Mouse (Mus musculus) heart, embryonic 11.5 days (tissue): ENCODE data around the gene Nexn. TPM values are rescaled to one million over a fixed set of nuclear protein-coding genes. Genes with fewer than 3 reads are reported as not detected.

ENCODE experiments used
- ATAC-seq: fragments of 200-750 bp; cut with Nextera tagmentation; replicated peaks from 2 replicates; pipeline ENCODE4 v1.8.0; 2017; ENCODE audit warnings: moderate library complexity; ENCODE audit not compliant: insufficient number of reproducible peaks, low FRiP score, low TSS enrichment
- H3K27ac ChIP-seq: fragments of 300-500 bp; sonication (generic); 2 replicates; pipeline ENCODE4 v1.5.1; 2014; ENCODE audit warnings: mild to moderate bottlenecking, low read depth, low read length
- H3K27me3 ChIP-seq: fragments of 300-500 bp; sonication (generic); 2 replicates; pipeline ENCODE4 v1.6.1; 2014; ENCODE audit warnings: mild to moderate bottlenecking, low read length, mixed read lengths; ENCODE audit not compliant: control insufficient read depth, insufficient read depth
- H3K36me3 ChIP-seq: fragments of 300-500 bp; sonication (generic); 2 replicates; pipeline ENCODE4 v1.6.1; 2014; ENCODE audit warnings: mild to moderate bottlenecking, low read length, moderate library complexity, mixed read lengths; ENCODE audit not compliant: control insufficient read depth, insufficient read depth
- H3K4me1 ChIP-seq: fragments of 300-500 bp; sonication (generic); 2 replicates; pipeline ENCODE4 v1.6.1; 2014; ENCODE audit warnings: low read length; ENCODE audit not compliant: control insufficient read depth, insufficient read depth
- H3K4me2 ChIP-seq: fragments of 300-500 bp; sonication (generic); 2 replicates; pipeline ENCODE4 v1.6.1; 2014; ENCODE audit warnings: mild to moderate bottlenecking, moderate library complexity
- H3K4me3 ChIP-seq: fragments of 300-500 bp; sonication (generic); 2 replicates; pipeline ENCODE4 v1.5.1; 2014; ENCODE audit warnings: low read depth, low read length
- H3K9ac ChIP-seq: fragments of 300-500 bp; sonication (generic); 2 replicates; pipeline ENCODE4 v1.6.1; 2014; ENCODE audit warnings: mild to moderate bottlenecking, low read depth, low read length, moderate library complexity
- H3K9me3 ChIP-seq: fragments of 300-500 bp; sonication (generic); replicated peaks from 2 replicates; pipeline ENCODE4 v1.6.1; 2016; ENCODE audit warnings: low read length; ENCODE audit not compliant: control insufficient read depth
- WGBS: fragments of 180-500 bp; shearing (Covaris S2); extraction: QIAGEN DNeasy Blood & Tissue Kit; methylation state at CpG from one replicate; pipeline ENCODE4 v1.1.7; 2014; ENCODE audit not compliant: insufficient replicate concordance; 5-methylcytosine and 5-hydroxymethylcytosine counted together
- polyA plus RNA-seq: library from polyadenylated mRNA; unstranded; fragments of >200 nt; fragmentation: Nextera tagmentation; extraction: Ambion mirVana; gene quantifications from 2 replicates; pipeline ENCODE4 v1.2.1, GENCODE M21; 2014

Nexn gene
- polyA plus RNA-seq, 1 experiment from 2014 or later = 210 TPM

DNA sequence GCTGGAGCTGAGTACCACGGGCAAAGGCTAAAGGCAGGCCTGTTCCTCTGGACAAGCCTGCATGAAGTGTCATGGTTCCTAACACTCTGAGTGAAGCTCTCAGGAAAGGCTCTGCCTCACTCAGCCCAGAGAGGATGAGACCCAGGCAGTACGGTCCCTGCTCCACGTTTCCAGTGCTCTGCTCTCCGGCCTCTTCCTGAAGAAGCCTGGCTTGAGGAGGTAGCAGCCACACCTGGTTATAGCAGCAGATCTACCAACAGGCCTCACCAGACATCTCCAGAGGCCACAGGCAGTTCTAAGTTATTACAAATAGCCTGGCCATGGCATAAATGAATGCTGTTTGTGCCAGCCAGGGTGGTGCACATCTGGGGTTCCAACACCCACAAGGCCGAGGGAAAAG, 22.1 kb upstream of the Nexn start:
- no peaks in the 10 kb centered on the region for H3K9me3 ChIP-seq
- ATAC-seq = no peak
- no peaks in the 10 kb centered on the region for H3K27me3 ChIP-seq
- 82% methylated on average over 5 of the region's 5 CpGs for WGBS
- no peak overlapping the region for H3K4me3 ChIP-seq
- peaks cover 5% of the 10 kb centered on the region; the same call in 1 of the 2 replicates for H3K4me1 ChIP-seq
- no peak overlapping the region for H3K9ac ChIP-seq
- no peak overlapping the region for H3K4me2 ChIP-seq
- H3K36me3 ChIP-seq = peaks cover 13% of the 10 kb centered on the region
- H3K27ac ChIP-seq = no peak overlapping the region

DNA sequence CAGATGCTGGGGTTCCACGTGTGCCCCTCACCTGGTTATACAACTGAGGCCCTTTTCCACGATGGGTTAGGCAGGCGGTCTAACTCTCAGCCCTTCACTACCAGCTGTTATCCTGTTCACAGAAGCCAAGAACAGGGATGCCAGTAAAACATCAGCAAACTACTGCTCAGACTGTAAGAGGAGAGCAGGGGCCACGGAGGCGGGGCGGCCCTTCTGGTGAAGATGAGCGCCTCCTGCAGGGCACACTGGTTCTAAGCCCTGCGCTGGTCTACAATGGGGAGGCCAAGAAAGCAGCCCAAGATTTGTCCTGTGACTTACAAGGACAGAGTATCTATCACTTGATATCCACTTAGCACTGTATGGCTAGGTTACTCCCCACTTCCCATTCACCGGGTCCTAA, 21.7 kb upstream of the Nexn start:
- WGBS = 71% methylated on average over 9 of the region's 9 CpGs
- H3K4me2 ChIP-seq = no peak overlapping the region
- ATAC-seq = no peak
- peaks cover 5% of the 10 kb centered on the region; the same call in 1 of the 2 replicates for H3K4me1 ChIP-seq
- no peaks in the 10 kb centered on the region for H3K27me3 ChIP-seq
- H3K36me3 ChIP-seq = peaks cover 13% of the 10 kb centered on the region
- H3K4me3 ChIP-seq = no peak overlapping the region
- H3K9ac ChIP-seq = no peak overlapping the region
- no peak overlapping the region for H3K27ac ChIP-seq
- no peaks in the 10 kb centered on the region for H3K9me3 ChIP-seq

DNA sequence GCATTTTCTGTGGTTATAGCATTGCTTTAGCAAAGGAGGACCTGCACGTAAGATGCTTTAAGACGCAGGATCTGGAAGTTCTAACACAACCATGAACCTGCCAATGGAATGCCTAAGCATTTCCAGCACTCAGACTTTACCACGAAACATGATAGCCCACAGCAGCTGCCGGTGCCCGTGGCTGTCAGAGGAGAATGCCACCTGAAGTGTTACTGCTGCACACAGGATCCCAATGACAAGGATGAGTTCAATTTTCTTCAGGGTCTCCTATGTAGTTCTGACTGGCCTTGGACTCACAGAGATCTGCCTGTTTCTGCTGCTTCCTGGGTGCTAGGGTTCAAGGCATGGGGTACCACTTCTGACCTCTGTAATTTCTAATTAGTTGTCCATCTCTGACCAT, 18.6 kb upstream of the Nexn start:
- no peak overlapping the region for H3K4me2 ChIP-seq
- no peaks in the 10 kb centered on the region for H3K9me3 ChIP-seq
- H3K4me1 ChIP-seq = no peaks in the 10 kb centered on the region
- no peak overlapping the region for H3K9ac ChIP-seq
- H3K27me3 ChIP-seq = no peaks in the 10 kb centered on the region
- no peak overlapping the region for H3K4me3 ChIP-seq
- peaks cover 6% of the 10 kb centered on the region for H3K36me3 ChIP-seq
- no peak overlapping the region for H3K27ac ChIP-seq
- ATAC-seq = no peak
- 85% methylated on average over 5 of the region's 5 CpGs for WGBS

DNA sequence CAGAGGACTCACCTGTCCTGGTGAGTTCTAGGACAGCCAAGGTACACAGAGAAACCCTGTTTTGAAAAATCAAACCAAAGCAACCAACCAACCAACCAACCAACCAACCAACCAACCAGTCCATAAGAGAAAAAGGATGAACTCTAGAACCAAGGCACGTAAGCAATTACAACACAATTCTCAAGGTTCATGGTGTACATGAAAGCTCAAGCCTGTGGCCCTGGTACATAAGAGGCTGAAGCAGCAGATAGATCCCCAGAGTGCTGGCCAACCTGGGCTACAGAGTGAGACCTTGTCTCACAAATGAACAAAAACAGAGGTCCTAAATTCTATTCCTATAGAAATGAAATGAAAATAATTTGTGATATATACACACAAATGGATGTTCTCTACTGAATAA, 18.2 kb upstream of the Nexn start:
- no peak overlapping the region for H3K9ac ChIP-seq
- no peak overlapping the region for H3K4me3 ChIP-seq
- 98% methylated on average over 1 of the region's 1 CpGs for WGBS
- ATAC-seq = no peak
- no peak overlapping the region for H3K27ac ChIP-seq
- H3K4me2 ChIP-seq = no peak overlapping the region
- H3K9me3 ChIP-seq = no peaks in the 10 kb centered on the region
- H3K27me3 ChIP-seq = no peaks in the 10 kb centered on the region
- H3K4me1 ChIP-seq = no peaks in the 10 kb centered on the region
- H3K36me3 ChIP-seq = peaks cover 6% of the 10 kb centered on the region

DNA sequence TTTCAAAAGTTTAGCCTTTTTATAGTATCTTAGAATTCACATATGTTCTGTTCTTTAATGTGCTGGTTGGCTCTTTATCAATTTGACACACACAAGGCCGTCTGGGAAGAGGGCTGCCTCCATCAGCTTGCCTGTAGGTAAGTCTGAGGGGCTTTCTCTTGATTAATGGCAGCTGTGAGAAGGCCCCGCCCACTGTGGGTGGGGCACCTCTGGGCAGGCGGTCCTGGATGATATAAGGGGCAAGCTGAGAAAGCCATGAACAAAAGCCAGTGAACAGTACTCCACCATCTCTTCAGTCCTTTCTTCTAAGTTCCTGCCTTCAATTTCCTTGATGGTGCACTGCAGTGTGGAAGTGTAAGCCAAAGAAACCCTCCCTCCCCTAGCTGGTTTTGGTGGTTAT, 16.0 kb upstream of the Nexn start:
- Histone ChIP-seq H3K27ac (no peak overlapping the region), H3K9ac (no peak overlapping the region), H3K36me3 (peaks cover 4% of the 10 kb centered on the region), H3K4me3 (no peak overlapping the region), H3K4me1 (no peaks in the 10 kb centered on the region), H3K4me2 (no peak overlapping the region), H3K9me3 (no peaks in the 10 kb centered on the region), H3K27me3 (no peaks in the 10 kb centered on the region)
- 29% methylated on average over 3 of the region's 3 CpGs for WGBS
- ATAC-seq = no peak

DNA sequence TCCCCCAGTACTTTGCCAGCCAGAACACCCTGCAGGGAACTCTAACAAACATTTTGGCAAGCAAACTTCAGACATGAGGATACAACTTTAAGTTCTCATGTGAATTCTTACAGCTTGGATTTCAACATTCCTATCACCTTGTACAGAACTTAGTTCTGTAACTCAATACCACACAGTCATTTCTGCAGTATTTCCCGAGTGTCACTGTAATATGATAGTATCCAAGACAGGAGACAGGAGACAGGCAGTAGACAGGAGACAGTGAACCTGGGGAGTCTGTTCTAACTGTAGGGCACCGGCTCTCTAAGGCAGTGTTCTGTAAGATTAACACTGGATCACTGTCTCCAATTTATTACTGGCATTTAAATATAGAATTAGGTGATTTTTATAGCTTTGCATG, 12.3 kb upstream of the Nexn start:
- H3K9me3 ChIP-seq = no peaks in the 10 kb centered on the region
- 42% methylated on average over 2 of the region's 2 CpGs for WGBS
- no peak overlapping the region for H3K4me3 ChIP-seq
- peaks cover 2% of the 10 kb centered on the region for H3K4me1 ChIP-seq
- H3K27ac ChIP-seq = no peak overlapping the region; the same call in 1 of the 2 replicates
- no peak overlapping the region for H3K9ac ChIP-seq
- no peak overlapping the region for H3K4me2 ChIP-seq
- ATAC-seq = no peak
- H3K36me3 ChIP-seq = peaks cover 3% of the 10 kb centered on the region; the same call in 1 of the 2 replicates
- H3K27me3 ChIP-seq = no peaks in the 10 kb centered on the region

DNA sequence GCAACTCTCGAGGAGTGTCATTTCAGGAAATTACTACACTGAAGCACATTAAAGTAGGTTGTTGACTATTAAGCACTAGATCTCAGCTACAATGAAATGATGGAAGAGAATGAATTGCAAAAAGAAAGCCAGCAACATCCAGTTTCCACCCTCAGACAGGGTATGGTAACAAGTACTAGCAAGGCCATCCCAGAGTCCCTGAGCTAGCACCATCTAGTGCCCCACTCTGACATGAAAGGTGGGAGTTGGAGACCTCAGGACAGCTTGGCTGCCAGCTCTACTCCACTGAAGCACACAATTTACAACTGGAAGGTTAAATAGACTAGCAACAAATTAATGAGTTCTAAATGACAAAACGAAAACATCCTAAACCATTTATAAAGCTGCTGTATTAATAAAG, 11.8 kb upstream of the Nexn start:
- Histone ChIP-seq H3K27ac (no peak overlapping the region; the same call in 1 of the 2 replicates), H3K4me2 (no peak overlapping the region), H3K9me3 (no peaks in the 10 kb centered on the region), H3K27me3 (no peaks in the 10 kb centered on the region), H3K36me3 (peaks cover 3% of the 10 kb centered on the region; the same call in 1 of the 2 replicates), H3K4me1 (peaks cover 5% of the 10 kb centered on the region), H3K4me3 (no peak overlapping the region), H3K9ac (no peak overlapping the region)
- no peak for ATAC-seq
- 82% methylated on average over 2 of the region's 2 CpGs for WGBS

DNA sequence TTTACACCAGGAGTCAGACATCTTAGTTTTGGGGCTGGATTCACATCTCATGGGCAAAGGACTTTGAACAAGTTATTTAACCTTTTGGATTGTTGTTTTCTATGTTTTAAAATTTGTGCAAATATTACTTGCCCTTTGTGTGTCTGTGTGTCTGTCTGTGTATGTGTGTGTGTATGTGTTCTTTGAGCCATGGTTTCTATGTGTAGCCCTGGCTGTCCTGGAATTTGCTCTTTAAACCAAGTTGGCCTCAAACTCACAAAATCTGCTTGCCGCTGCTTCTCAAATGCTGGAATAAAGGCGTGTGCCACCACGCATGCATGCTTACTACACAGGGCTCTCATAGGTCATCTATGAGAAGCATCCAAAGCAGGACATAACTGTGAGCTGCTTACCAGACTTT, 10.8 kb upstream of the Nexn start:
- Histone ChIP-seq H3K27ac (no peak overlapping the region), H3K27me3 (no peaks in the 10 kb centered on the region), H3K4me2 (no peak overlapping the region), H3K36me3 (0 out of 2 replicates have a peak, but pooled peaks cover 3% of the 10 kb centered on the region), H3K4me1 (peaks cover 14% of the 10 kb centered on the region), H3K9me3 (no peaks in the 10 kb centered on the region), H3K9ac (no peak overlapping the region), H3K4me3 (no peak overlapping the region)
- WGBS = 94% methylated on average over 3 of the region's 3 CpGs
- no peak for ATAC-seq

DNA sequence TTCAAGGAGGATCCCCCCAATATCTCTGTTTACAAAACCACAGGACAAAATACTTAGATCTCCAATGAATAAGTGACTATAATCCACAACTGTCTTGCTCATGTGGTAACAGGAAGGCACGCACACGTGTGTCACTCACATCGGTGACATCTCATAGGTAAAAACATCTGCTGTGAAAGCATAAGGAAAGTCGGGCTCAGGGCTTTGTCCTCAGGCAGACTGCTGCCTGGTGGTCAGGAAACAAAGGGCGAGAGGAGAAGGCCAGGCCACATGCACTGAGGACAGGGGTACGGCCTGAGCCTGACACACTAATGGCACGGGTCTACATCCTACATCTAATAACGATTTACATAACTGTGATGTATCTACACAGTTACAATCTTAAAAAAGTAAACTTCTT, 8.9 kb upstream of the Nexn start:
- Histone ChIP-seq H3K36me3 (0 out of 2 replicates have a peak, but pooled peaks cover 3% of the 10 kb centered on the region), H3K27me3 (no peaks in the 10 kb centered on the region), H3K4me3 (no peak overlapping the region), H3K4me1 (peaks cover 21% of the 10 kb centered on the region), H3K27ac (no peak overlapping the region), H3K9me3 (no peaks in the 10 kb centered on the region), H3K4me2 (no peak overlapping the region), H3K9ac (no peak overlapping the region)
- 78% methylated on average over 8 of the region's 8 CpGs for whole genome bisulfite sequencing
- ATAC-seq = no peak
